Mouse (Mus musculus): ENCODE measurements around the gene Nlrp1a. TPM values are rescaled to one million over a fixed set of nuclear protein-coding genes. Genes with fewer than 3 reads are reported as not detected.
A peak's percentile ranks its signal among the peaks of the same experiment; 100 is the strongest.

The Nlrp1a gene
- total RNA-seq (2021): 1.7 and 2.1 TPM in 2 replicates
- long read RNA-seq, experiment 1, partial matches to known transcripts: 0 of 1 reads
- long read RNA-seq, experiment 1, other reads (novel, unspliced or antisense): 1 of 1 reads
- long read RNA-seq, experiment 2: 0 reads

DNA sequence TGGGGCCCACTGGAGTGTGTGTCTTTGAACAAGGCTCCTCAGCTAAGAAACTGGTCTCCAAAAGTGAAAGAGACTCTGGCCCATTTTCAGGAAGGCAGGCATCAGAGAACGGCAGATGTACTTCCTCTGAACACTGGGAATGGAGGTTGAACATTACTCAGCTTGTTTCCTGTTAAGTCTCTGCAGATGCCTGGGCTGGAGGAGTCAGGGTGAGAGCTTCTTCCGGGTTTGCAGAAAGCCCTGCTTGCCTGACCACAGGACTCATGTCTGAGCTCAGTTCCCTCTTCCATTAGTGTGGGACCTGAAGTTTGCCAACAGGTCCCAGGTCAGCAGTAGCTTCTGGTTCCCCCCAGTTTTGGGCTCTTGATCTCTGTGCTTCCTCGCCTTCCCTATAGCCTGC is at the start of gene Nlrp1a:
Gene Nlrp1a (minus strand): TSS at position 44 of the 400 bp plus-strand sequence.
- peak; percentile 6 for DNase-seq

DNA sequence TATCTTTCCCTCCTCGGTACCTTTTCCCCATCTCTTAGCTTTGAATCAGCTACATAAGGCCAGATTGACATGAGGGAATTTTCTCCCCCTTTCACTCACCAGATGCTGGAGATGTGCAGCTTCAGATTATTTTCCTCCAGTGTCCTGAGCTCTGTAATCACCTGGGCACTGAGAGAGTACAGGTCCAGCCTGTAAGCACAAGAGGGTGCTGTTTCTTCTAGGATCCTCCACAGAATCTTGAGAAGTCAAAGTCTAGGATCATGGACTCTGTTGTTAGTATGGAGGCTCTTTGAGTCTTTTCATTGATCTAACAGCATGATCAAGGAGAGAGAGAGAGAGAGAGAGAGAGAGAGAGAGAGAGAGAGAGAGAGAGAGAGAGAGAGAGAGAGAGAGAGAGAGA is 25.1 kb upstream of the Nlrp1a start:
- no peak for DNase-seq

DNA sequence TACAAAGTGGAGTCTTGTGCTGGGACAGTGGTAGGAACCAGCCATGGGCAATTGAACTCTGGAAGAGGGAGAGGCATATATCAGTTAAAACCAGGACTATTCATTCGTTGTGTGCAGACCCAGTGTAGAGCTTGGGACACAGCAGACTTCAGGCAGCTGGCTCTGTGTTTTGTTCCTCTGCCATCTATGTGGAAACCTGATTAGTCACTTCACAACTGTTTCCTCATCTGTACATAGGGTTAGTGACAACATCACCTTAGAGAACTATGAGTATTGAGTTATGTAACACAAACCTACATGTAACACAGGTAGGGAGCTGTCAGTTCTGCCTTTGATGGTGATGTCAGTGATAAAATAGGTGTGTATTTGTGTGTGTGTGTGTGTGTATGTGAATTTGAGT is 19.6 kb upstream of the Nlrp1a start:
- DNase-seq: no peak

DNA sequence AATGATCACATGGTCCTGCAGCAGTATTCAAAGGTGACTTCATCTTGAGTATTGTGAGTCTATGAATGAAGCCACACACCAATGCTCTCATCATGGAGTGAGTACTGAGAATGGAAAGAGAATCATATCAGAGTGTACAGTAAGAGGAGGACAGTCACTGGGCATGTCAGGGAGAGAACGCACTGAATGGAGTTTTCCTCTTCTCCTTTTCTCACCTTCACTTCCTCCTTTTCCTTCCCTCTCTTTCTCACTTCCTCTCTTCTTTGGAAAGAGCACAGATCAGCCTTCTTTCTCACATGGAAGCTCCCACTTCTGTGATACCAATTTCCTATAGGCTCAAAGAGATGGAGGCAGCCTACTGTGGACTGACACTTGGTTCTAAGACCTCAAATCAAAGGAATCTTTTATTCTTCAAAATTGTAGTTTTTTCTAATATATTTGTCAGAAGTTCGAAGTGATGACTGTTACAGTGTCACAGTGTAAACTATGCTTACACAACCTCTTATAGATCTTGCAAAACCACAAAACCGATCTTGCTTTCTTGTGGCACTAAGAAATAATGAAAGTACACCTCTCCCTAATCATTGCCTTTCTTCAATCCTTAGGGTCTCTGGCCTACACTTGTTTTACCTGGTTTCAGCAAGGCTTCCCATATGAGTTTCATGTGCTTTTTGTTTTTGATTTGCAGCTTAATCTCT is 15.1 kb upstream of the Nlrp1a start:
- no peak for DNase-seq

DNA sequence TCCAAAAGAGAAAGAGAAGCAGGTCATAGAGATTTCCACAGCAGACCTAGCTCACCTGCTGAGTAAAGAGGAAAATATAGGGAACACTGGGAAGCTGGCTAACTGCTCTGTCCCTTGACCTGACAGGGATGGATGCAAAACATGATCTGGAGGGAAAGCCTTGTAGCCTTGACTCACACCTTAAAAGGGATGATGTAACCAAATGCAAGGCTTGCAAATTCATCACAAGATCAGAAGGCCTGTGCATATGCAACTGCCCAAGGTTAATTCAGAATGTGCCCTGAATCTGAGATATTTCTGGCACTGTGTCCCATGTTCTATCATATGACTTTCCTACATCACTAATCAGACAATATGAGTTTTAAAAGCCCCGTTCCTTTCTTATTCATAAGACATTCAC is 10.8 kb upstream of the Nlrp1a start:
- no peak for DNase-seq

DNA sequence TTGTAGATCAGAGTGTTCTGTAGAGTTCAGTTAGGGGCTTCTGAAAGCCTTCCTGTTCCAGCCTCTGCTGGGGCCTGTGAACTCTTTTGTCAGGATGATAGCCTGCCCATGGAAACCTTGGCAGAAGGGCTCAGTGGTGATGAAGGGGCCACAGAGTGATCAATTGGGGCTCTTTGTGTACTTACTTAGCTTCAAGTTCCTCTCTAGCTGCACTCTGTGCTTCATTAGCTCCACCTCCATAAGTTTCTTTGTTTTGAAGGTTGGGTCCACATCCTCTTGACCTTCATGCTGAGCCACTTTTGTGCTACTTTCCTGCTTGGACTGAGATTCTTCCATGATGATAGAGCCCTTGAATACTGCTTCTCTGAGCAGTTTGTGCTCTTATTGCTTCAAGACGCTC is 2.5 kb downstream of the Nlrp1a start:
- no peak for DNase-seq

DNA sequence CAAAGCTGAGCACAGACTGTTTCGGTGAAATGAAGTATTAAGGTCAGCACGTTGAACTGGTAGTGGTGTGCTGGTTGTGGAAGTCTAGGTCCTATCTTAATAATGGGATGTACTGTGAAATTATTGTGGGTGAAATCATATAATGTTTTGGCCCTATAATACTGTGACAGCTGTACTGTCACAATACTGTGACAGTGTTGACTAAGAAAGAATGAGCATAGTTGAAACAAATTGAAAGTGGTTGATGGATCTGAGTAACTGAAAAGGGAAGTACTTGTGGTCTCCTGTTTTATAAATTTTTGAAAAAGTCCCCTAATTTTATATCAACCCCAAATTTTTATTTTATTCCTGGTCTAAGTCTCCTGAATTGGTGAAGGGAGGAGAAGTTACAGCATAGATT is 37.4 kb downstream of the Nlrp1a start:
- no peak for DNase-seq

DNA sequence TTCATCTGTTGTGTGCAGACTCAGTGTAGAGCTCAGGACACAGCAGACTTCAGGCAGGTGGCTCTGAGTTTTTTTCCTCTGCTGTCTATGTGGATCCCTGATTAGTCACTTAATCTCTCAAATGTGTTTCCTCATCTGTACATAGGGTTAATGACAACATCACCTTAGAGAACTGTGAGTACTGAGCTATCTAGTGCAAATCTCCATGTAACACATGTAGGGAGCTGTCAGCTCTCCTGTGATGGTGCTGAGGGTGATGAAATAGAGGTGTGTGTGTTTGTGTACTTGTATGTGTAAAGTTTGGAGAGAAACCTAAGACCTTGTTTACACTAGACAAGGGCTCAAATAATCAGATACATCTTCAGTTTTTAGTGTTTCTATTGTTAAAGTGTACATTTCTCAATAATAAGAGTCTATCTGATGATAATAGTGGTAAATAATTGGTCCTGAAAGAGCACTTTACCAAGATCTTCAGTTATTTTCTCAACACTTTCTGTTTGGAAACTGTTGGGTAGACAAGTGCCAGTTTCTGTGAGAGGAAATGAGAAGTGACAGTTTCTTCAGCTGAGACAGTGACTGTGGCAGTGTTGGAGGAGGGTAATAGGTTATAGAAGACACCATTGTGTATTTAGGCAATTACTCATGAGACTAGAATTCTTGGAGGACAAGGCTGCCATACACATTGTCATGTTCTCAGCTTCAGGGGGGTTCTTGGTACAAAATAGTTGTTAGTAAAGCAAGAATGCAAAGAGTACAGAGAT is 38.1 kb downstream of the Nlrp1a start:
- DNase-seq: no peak

DNA sequence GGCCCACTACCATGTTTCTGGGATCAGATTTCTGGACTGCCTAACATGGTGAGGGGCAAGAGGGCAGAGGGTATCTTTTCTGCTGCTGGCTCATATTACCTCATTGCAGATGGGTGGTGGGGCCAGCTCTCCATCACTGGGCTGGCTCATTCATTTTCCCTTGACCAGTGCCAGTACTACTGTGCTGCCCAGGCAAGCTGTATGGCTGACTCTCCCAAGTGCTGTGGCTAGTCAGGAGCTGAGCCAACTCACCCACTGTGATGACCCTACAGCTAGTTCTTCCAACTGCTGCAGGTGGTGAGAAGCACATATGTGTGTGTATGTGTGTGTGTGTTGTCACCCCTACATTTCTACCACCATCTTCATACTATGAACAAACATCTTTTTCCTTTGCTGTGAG is 40.6 kb downstream of the Nlrp1a start:
- DNase-seq: no peak

DNA sequence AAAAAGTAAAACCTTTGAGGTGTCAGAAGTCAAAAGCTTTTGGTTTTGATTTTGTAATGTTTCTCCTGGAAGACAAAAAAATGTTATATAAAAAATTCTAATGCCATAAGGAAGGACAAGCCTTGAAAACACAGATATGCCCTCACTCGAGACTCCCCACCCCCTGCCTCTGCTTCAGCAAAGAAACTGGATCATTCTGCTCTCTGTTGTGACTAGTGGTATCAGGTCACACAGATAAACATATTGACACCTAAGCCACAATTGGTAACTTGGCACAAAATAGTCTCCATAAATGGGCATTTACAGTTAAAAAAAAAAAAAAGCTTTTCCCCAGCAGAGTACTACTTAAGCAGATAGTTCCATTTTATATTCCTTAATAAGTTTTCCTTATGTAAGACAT is 68.2 kb downstream of the Nlrp1a start:
- no peak for DNase-seq

DNA sequence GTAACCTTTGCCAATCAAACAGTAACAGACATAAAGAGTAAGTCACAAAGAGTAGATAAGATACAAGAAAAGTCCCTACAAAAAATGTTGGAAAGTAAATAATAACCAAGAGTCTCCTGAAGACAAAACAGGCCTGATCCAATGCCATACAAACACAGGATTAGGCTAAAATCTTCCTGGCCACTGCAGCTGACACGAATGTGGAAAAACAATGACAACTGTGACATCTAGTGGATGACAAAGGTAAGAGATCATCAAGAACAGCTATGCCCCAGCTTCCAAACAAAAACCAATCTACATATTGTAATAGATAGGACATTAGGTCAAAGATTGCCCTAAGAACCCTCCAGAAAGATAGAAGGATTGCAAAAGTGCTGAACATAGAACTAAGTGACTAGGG is 92.0 kb downstream of the Nlrp1a start:
- DNase-seq: peak; percentile 24

Other genes with a start within 250 kb of the Nlrp1a start
- gene Nup88, start 174.7 kb downstream of the Nlrp1a start, total RNA-seq (2021): 57.2 and 63.4 TPM in 2 replicates
- gene Rpain, start 174.5 kb downstream of the Nlrp1a start, total RNA-seq (2021): 24.9 and 30.9 TPM in 2 replicates
- gene C1qbp, start 161.7 kb downstream of the Nlrp1a start, total RNA-seq (2021): 234 and 249 TPM in 2 replicates
- gene Dhx33, start 140.3 kb downstream of the Nlrp1a start, total RNA-seq (2021): 28.3 and 29.5 TPM in 2 replicates
- 23.2 and 24.4 TPM in 2 replicates for gene Mis12, start 125.1 kb downstream of the Nlrp1a start, total RNA-seq (2021)
- gene Derl2, start 124.9 kb downstream of the Nlrp1a start, total RNA-seq (2021): 56.0 and 60.2 TPM in 2 replicates
- 9.3 and 10.1 TPM in 2 replicates for gene 6330403K07Rik, start 111.2 kb downstream of the Nlrp1a start, total RNA-seq (2021)
- 0.19 and 0.23 TPM in 2 replicates for gene Nlrp1b, start 86.0 kb upstream of the Nlrp1a start, total RNA-seq (2021)